Mouse (Mus musculus) embryo, embryonic 9.5 days (tissue): Measurements from ENCODE around the gene Il15.

Source experiments
- DNase-seq: peaks from one replicate; pipeline ENCODE4 v3.0.0-alpha.2; 2017; ENCODE audit errors: extremely low spot score

Gene Il15

GRCm38 (mm10) chr8:82402686-82403330 is at the start of gene Il15:
Il15 (minus strand) TSS chr8:82403222.
- DNase-seq = peak; percentile 34

- no peak for DNase-seq
Measured at GRCm38 (mm10) chr8:82444897-82445296, 41.9 kb upstream of the Il15 start.

- DNase-seq = no peak
Measured at GRCm38 (mm10) chr8:82416587-82417340, 13.7 kb upstream of the Il15 start.

- no peak for DNase-seq
Measured at GRCm38 (mm10) chr8:82415485-82415884, 12.5 kb upstream of the Il15 start.

- no peak for DNase-seq
Measured at GRCm38 (mm10) chr8:82410135-82410534, 7.1 kb upstream of the Il15 start.

- no peak for DNase-seq
Measured at GRCm38 (mm10) chr8:82407060-82407459, 4.0 kb upstream of the Il15 start.

- DNase-seq = no peak
Measured at GRCm38 (mm10) chr8:82404068-82404467, 1.0 kb upstream of the Il15 start.

GRCm38 (mm10) chr8:82402261-82402685 is 749 bp downstream of the Il15 start:
- peak; percentile 58 for DNase-seq

GRCm38 (mm10) chr8:82401490-82401889 is 1.5 kb downstream of the Il15 start:
- DNase-seq = peak; percentile 15

GRCm38 (mm10) chr8:82401059-82401458 is 2.0 kb downstream of the Il15 start:
- DNase-seq = peak; percentile 7

GRCm38 (mm10) chr8:82400376-82400775 is 2.6 kb downstream of the Il15 start:
- no peak for DNase-seq

- DNase-seq = no peak
Measured at GRCm38 (mm10) chr8:82398546-82398945, 4.5 kb downstream of the Il15 start.

GRCm38 (mm10) chr8:82391258-82391657 is 11.8 kb downstream of the Il15 start:
- no peak for DNase-seq

GRCm38 (mm10) chr8:82388356-82388902 is 14.6 kb downstream of the Il15 start:
- no peak for DNase-seq

- DNase-seq = no peak
Measured at GRCm38 (mm10) chr8:82387614-82388013, 15.4 kb downstream of the Il15 start.

GRCm38 (mm10) chr8:82385867-82386266 is 17.2 kb downstream of the Il15 start:
- no peak for DNase-seq

- DNase-seq = no peak
Measured at GRCm38 (mm10) chr8:82384458-82385234, 18.4 kb downstream of the Il15 start.

GRCm38 (mm10) chr8:82383346-82383745 is 19.7 kb downstream of the Il15 start:
- no peak for DNase-seq

- no peak for DNase-seq
Measured at GRCm38 (mm10) chr8:82382316-82382715, 20.7 kb downstream of the Il15 start.

- no peak for DNase-seq
Measured at GRCm38 (mm10) chr8:82374470-82374869, 28.6 kb downstream of the Il15 start.

GRCm38 (mm10) chr8:82372846-82373245 is 30.2 kb downstream of the Il15 start:
- no peak for DNase-seq

GRCm38 (mm10) chr8:82370657-82371056 is 32.4 kb downstream of the Il15 start:
- no peak for DNase-seq
